8 mouse cellular contexts compared by ENCODE assay signal in the genomic region with DNA sequence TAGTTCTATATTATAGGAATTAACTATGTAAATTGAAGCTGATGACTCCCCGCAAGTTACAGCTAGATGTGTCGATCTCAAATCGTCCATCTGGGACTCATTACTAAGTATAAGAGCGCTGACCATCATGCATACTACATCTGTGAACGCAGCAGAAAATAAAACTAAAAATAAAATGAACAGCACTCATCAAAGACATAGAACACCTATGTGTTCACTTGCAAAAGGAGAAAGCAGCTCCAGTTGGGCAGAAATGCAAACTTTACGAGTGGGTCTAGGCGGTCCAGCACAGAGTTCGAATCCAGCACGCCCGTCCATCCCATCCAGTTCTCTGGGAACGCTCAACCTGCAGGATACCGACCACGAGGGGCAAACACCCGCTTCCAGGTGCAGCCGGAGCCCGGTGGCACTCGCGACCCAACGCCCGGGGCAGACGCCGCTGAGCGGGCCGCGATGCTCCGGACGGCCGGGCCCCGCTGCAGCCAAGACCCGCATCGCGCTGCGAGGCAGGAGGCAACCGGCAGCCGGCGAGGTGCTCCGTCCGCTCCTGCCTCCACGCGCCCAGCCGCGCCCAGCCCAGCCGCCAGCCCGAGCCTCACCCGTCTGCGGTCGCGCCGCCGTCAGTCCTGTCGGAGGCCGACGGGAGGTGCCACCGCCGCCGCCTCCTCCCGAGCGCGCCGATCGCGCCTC. TPM values are rescaled to one million over a fixed set of nuclear protein-coding genes. Genes with fewer than 3 reads are reported as not detected.
A peak's percentile ranks its signal among the peaks of the same experiment; 100 is the strongest.
DNase-seq lines count a peak whose midpoint lies in the region; ATAC-seq and TF ChIP-seq lines count a peak whose summit lies in the region.

No protein-coding gene starts in this region.

- H3K27me3 ChIP-seq in lung, embryonic 14.5 days (ENCODE audit: insufficient read depth, low read length) = no peaks in the 10 kb centered on the region
- H3K27me3 ChIP-seq in embryonic facial prominence, embryonic 11.5 days (ENCODE audit: control insufficient read depth, insufficient read depth, low read length) = no peaks in the 10 kb centered on the region
- no peaks in the 10 kb centered on the region for H3K27me3 ChIP-seq in hindbrain, postnatal 0 days (ENCODE audit: insufficient read depth, low read length)
- H3K27me3 ChIP-seq in myocyte (ENCODE audit: control insufficient read depth, insufficient read depth, insufficient read length) = no peaks in the 10 kb centered on the region

- peak overlapping the region; percentile 35 for H3ac ChIP-seq in myocyte (ENCODE audit: control insufficient read depth, insufficient read length)

- no peak for DNase-seq in lung, embryonic 14.5 days
- DNase-seq in lung, adult 18-20 months = no peak
- DNase-seq in embryonic facial prominence, embryonic 11.5 days (ENCODE audit: low spot score) = peak; percentile 43
- DNase-seq in hindbrain, postnatal 0 days (ENCODE audit: low spot score) = no peak
- DNase-seq in spleen, adult 12 weeks (ENCODE audit: low spot score) = no peak
- no peak for DNase-seq in thymus, postnatal 0 days (ENCODE audit: low spot score)
- DNase-seq in right cerebral cortex, postnatal 36 days (ENCODE audit: low spot score in 2 of 2) = no peak

- H3K4me3 ChIP-seq in lung, embryonic 14.5 days (ENCODE audit: low read depth, low read length) = peak overlapping the region; percentile 79
- H3K4me3 ChIP-seq in embryonic facial prominence, embryonic 11.5 days (ENCODE audit: low read depth, low read length) = peak overlapping the region; percentile 80
- peak overlapping the region; percentile 84 for H3K4me3 ChIP-seq in hindbrain, postnatal 0 days (ENCODE audit: low read length)
- H3K4me3 ChIP-seq in myocyte = peak overlapping the region; percentile 30

- 2% methylated on average over 47 of the region's 62 CpGs for WGBS in lung, embryonic 14.5 days
- 1% methylated on average over 56 of the region's 62 CpGs for whole genome bisulfite sequencing in embryonic facial prominence, embryonic 11.5 days
- WGBS in hindbrain, postnatal 0 days = 3% methylated on average over 45 of the region's 62 CpGs

- ATAC-seq in lung, embryonic 14.5 days (ENCODE audit: insufficient read depth) = peak; percentile 87
- peak; percentile 83 for ATAC-seq in embryonic facial prominence, embryonic 11.5 days (replicated peaks; ENCODE audit: insufficient number of reproducible peaks, low FRiP score, low TSS enrichment, low read depth)
- no peak for ATAC-seq in hindbrain, postnatal 0 days

- peak overlapping the region; percentile 82 for H3K9ac ChIP-seq in lung, embryonic 14.5 days
- peak overlapping the region; percentile 91 for H3K9ac ChIP-seq in embryonic facial prominence, embryonic 11.5 days (replicated peaks; ENCODE audit: low read length)
- H3K9ac ChIP-seq in hindbrain, postnatal 0 days (replicated peaks; ENCODE audit: low read length) = peak overlapping the region; percentile 86

- peak overlapping the region; percentile 75 for H3K4me2 ChIP-seq in lung, embryonic 14.5 days
- peak overlapping the region; percentile 56 for H3K4me2 ChIP-seq in embryonic facial prominence, embryonic 11.5 days (ENCODE audit: low read depth, low read length)
- peak overlapping the region; percentile 62 for H3K4me2 ChIP-seq in hindbrain, postnatal 0 days (ENCODE audit: low read depth, low read length)
- H3K4me2 ChIP-seq in myocyte (ENCODE audit: low read depth) = peak overlapping the region; percentile 83

- H3K79me2 ChIP-seq in myocyte (ENCODE audit: control insufficient read depth, insufficient read depth) = peaks cover 4% of the 10 kb centered on the region

- H3K36me3 ChIP-seq in lung, embryonic 14.5 days (ENCODE audit: insufficient read depth) = no peaks in the 10 kb centered on the region
- H3K36me3 ChIP-seq in embryonic facial prominence, embryonic 11.5 days (replicated peaks; ENCODE audit: control insufficient read depth, insufficient read depth, low read depth, low read length) = no peaks in the 10 kb centered on the region
- H3K36me3 ChIP-seq in hindbrain, postnatal 0 days (ENCODE audit: insufficient read depth, low read length) = no peaks in the 10 kb centered on the region
- H3K36me3 ChIP-seq in myocyte (ENCODE audit: control insufficient read depth, insufficient read depth) = no peaks in the 10 kb centered on the region

- H3K4me1 ChIP-seq in lung, embryonic 14.5 days (ENCODE audit: insufficient read depth) = 0 out of 2 replicates have a peak, but pooled peaks cover 6% of the 10 kb centered on the region
- no peaks in the 10 kb centered on the region for H3K4me1 ChIP-seq in embryonic facial prominence, embryonic 11.5 days (ENCODE audit: control insufficient read depth, insufficient read depth, low read length)
- peaks cover 7% of the 10 kb centered on the region for H3K4me1 ChIP-seq in hindbrain, postnatal 0 days (ENCODE audit: insufficient read depth, low read length)

- no peak; the same call in 1 of the 2 replicates for TF ChIP-seq CTCF in lung, embryonic 14.5 days (IDR thresholded peaks at IDR 0.05; ENCODE audit: low read depth)
- TF ChIP-seq CTCF in hindbrain, postnatal 0 days (IDR thresholded peaks at IDR 0.05; ENCODE audit: low read depth) = no peak

- H3K27ac ChIP-seq in lung, embryonic 14.5 days (ENCODE audit: low read depth) = peak overlapping the region; percentile 84
- peak overlapping the region; percentile 72 for H3K27ac ChIP-seq in embryonic facial prominence, embryonic 11.5 days (replicated peaks; ENCODE audit: low read depth, low read length)
- peak overlapping the region; percentile 79 for H3K27ac ChIP-seq in hindbrain, postnatal 0 days

- H3K9me3 ChIP-seq in lung, embryonic 14.5 days (ENCODE audit: low read depth, low read length) = 0 out of 2 replicates have a peak, but pooled peaks cover 3% of the 10 kb centered on the region
- no peaks in the 10 kb centered on the region for H3K9me3 ChIP-seq in embryonic facial prominence, embryonic 11.5 days (replicated peaks; ENCODE audit: control insufficient read depth, low read length)
- 0 out of 2 replicates have a peak, but pooled peaks cover 2% of the 10 kb centered on the region for H3K9me3 ChIP-seq in hindbrain, postnatal 0 days (ENCODE audit: low read length)

- TF ChIP-seq POLR2A in myocyte (IDR thresholded peaks at IDR 0.05; ENCODE audit: insufficient read length, low read depth) = peak; percentile 75

TF ChIP-seq in myocyte, 11 proteins besides CTCF, POLR2A, EP300 and RAD21:
- TF ChIP-seq USF1 (IDR thresholded peaks at IDR 0.05; ENCODE audit: low read depth) (no peak), TCF12 (IDR thresholded peaks at IDR 0.05; ENCODE audit: insufficient read depth, poor library complexity, severe bottlenecking) (no peak), POLR2AphosphoS2 (IDR thresholded peaks at IDR 0.05; ENCODE audit: insufficient read length, low read depth) (peak; percentile 7), CEBPB (IDR thresholded peaks at IDR 0.05; ENCODE audit: insufficient read depth, poor library complexity, severe bottlenecking) (no peak), MYOG (IDR thresholded peaks at IDR 0.05; ENCODE audit: control insufficient read depth in 1 of 3, insufficient read depth in 1 of 3, insufficient read length in 2 of 3, low read depth in 2 of 3) (no peak), MYOD1 (IDR thresholded peaks at IDR 0.05; ENCODE audit: control insufficient read depth in 1 of 3, insufficient read length in 2 of 3, low read depth in 2 of 3) (peak in 1 of 3 experiments; percentile 56), REST (IDR thresholded peaks at IDR 0.05; ENCODE audit: insufficient read depth, insufficient read length) (no peak), SRF (IDR thresholded peaks at IDR 0.05; ENCODE audit: control insufficient read depth, insufficient read length, low read depth) (no peak), E2F4 (IDR thresholded peaks at IDR 0.05; ENCODE audit: insufficient read depth) (no peak), MAX (IDR thresholded peaks at IDR 0.05; ENCODE audit: low read depth) (no peak), TCF3 (IDR thresholded peaks at IDR 0.05; ENCODE audit: insufficient read length, low read depth) (no peak)
TF ChIP-seq in myocyte: peak in this region for 2.

RNA-seq across cellular contexts. Expression of a gene that starts 0.5 kb away (rescaled TPM):
- 82.2 and 83.8 TPM in 2 replicates for polyA plus RNA-seq in lung, embryonic 14.5 days (2014; fragmentation: Nextera tagmentation; extraction: Ambion mirVana)
- 43.1 and 47.0 TPM in 2 replicates for polyA plus RNA-seq in embryonic facial prominence, embryonic 11.5 days (2014; fragmentation: Nextera tagmentation; extraction: Ambion mirVana)
- 34.8 and 55.1 TPM in 2 replicates for total RNA-seq in hindbrain, postnatal 0 days (2014; rRNA removed)
- polyA plus RNA-seq in hindbrain, postnatal 0 days (2015; fragmentation: Nextera tagmentation; extraction: Ambion mirVana) = 116 and 122 TPM in 2 replicates
- 19.4 TPM for polyA plus RNA-seq in myocyte (2012; fragmentation: generic; extraction: Trizol)
- polyA plus RNA-seq in thymus, postnatal 0 days (2015; fragmentation: Nextera tagmentation; extraction: Ambion mirVana) = 47.3 and 51.9 TPM in 2 replicates

Comparison
In these comparisons a context has a peak if more than half of its experiments do, and no peak if none do; other contexts are left out.
1. H3K4me3 ChIP-seq: peak in every context shown above with its lines; median percentile 84 in hindbrain, postnatal 0 days; 80 in embryonic facial prominence, embryonic 11.5 days; 79 in lung, embryonic 14.5 days; 30 in myocyte.